In genomic region chr2:140715822-140716221, GRCm38 (mm10) we compare ENCODE assay signal across 31 mouse cellular contexts. TPM values are rescaled to one million over a fixed set of nuclear protein-coding genes. Genes with fewer than 3 reads are reported as not detected.
DNase-seq lines count a peak whose midpoint lies in the region; ATAC-seq and TF ChIP-seq lines count a peak whose summit lies in the region.
"Had no signal": no experiment of that assay in that cellular context is flagged by ENCODE, and none has a peak within 500 bp of the region (broad histone marks: within the 10 kb centered on the region; RNA-seq: fewer than 3 reads in every experiment).

No protein-coding gene starts in this region.

- no peaks in the 10 kb centered on the region for H3K79me2 ChIP-seq in liver, adult 2 months (ENCODE audit: control insufficient read depth, insufficient read depth, low read length)

- H3K27ac ChIP-seq in liver, adult 2 months (replicated peaks; ENCODE audit: insufficient read depth, low read depth, low read length) = no peak overlapping the region
- H3K27ac ChIP-seq in liver, embryonic 12.5 days = no peak overlapping the region
- no peak overlapping the region for H3K27ac ChIP-seq in liver, postnatal 0 days (ENCODE audit: low read depth)
- peak overlapping the region; percentile 35; the same call in 1 of the 2 replicates for H3K27ac ChIP-seq in intestine, postnatal 0 days (ENCODE audit: low read depth, low read length)
- H3K27ac ChIP-seq in stomach, postnatal 0 days (replicated peaks) = no peak overlapping the region
- no peak overlapping the region for H3K27ac ChIP-seq in cerebellum, adult 2 months (ENCODE audit: insufficient read depth, low read length)
- H3K27ac ChIP-seq: embryonic facial prominence, embryonic 13.5 days; embryonic facial prominence, embryonic 15.5 days; forebrain, embryonic 10.5 days; forebrain, embryonic 12.5 days had no signal

- no peaks in the 10 kb centered on the region for H3K27me3 ChIP-seq in liver, adult 2 months (ENCODE audit: control insufficient read depth, insufficient read depth, low read length)
- H3K27me3 ChIP-seq in liver, embryonic 12.5 days (replicated peaks) = no peaks in the 10 kb centered on the region
- no peaks in the 10 kb centered on the region for H3K27me3 ChIP-seq in liver, postnatal 0 days (ENCODE audit: insufficient read depth, low read length)
- no peaks in the 10 kb centered on the region for H3K27me3 ChIP-seq in intestine, postnatal 0 days (replicated peaks; ENCODE audit: control insufficient read depth, insufficient read depth, low read length)
- H3K27me3 ChIP-seq in stomach, postnatal 0 days (ENCODE audit: control insufficient read depth, insufficient read depth, low read length) = no peaks in the 10 kb centered on the region
- no peaks in the 10 kb centered on the region for H3K27me3 ChIP-seq in cerebellum, adult 2 months (ENCODE audit: control insufficient read depth, insufficient read depth, low read length)
- H3K27me3 ChIP-seq: CH12.LX; embryonic facial prominence, embryonic 13.5 days; embryonic facial prominence, embryonic 15.5 days; forebrain, embryonic 12.5 days; Patski had no signal

- WGBS in liver, adult 2 months = 48% methylated on average over 4 of the region's 4 CpGs
- WGBS in liver, embryonic 12.5 days (ENCODE audit: insufficient replicate concordance) = 63% methylated on average over 4 of the region's 4 CpGs
- WGBS in liver, postnatal 0 days (ENCODE audit: insufficient replicate concordance) = 68% methylated on average over 4 of the region's 4 CpGs
- 36% methylated on average over 4 of the region's 4 CpGs for WGBS in intestine, postnatal 0 days
- 57% methylated on average over 4 of the region's 4 CpGs for WGBS in stomach, postnatal 0 days
- WGBS in cerebellum, adult 2 months = 87% methylated on average over 4 of the region's 4 CpGs

- H3K36me3 ChIP-seq in liver, adult 2 months (ENCODE audit: control insufficient read depth, insufficient read depth, low read length) = no peaks in the 10 kb centered on the region
- no peaks in the 10 kb centered on the region for H3K36me3 ChIP-seq in liver, embryonic 12.5 days
- no peaks in the 10 kb centered on the region for H3K36me3 ChIP-seq in liver, postnatal 0 days (replicated peaks; ENCODE audit: insufficient read depth, low read length)
- H3K36me3 ChIP-seq in intestine, postnatal 0 days (ENCODE audit: control insufficient read depth, insufficient read depth) = no peaks in the 10 kb centered on the region
- H3K36me3 ChIP-seq in stomach, postnatal 0 days (ENCODE audit: control insufficient read depth, insufficient read depth, low read length) = no peaks in the 10 kb centered on the region
- H3K36me3 ChIP-seq: embryonic facial prominence, embryonic 13.5 days; embryonic facial prominence, embryonic 15.5 days; forebrain, embryonic 10.5 days; forebrain, embryonic 12.5 days; G1E had no signal

- no peak overlapping the region for H3K4me3 ChIP-seq in liver, adult 2 months (ENCODE audit: insufficient read depth, low read depth, low read length)
- no peak overlapping the region for H3K4me3 ChIP-seq in liver, embryonic 12.5 days
- H3K4me3 ChIP-seq in liver, postnatal 0 days (ENCODE audit: low read depth, low read length) = no peak overlapping the region
- H3K4me3 ChIP-seq in intestine, postnatal 0 days (ENCODE audit: low read depth, low read length) = no peak overlapping the region
- no peak overlapping the region for H3K4me3 ChIP-seq in stomach, postnatal 0 days (ENCODE audit: low read depth, low read length)
- no peak overlapping the region for H3K4me3 ChIP-seq in cerebellum, adult 2 months (replicated peaks; ENCODE audit: insufficient read depth, low read depth, low read length)
- H3K4me3 ChIP-seq: embryonic facial prominence, embryonic 13.5 days; embryonic facial prominence, embryonic 15.5 days; erythroblast, embryonic 14.5 days; forebrain, embryonic 10.5 days; forebrain, embryonic 12.5 days had no signal

- TF ChIP-seq EP300 in liver, postnatal 0 days (IDR thresholded peaks at IDR 0.05; ENCODE audit: low read depth) = no peak
- no peak for TF ChIP-seq EP300 in stomach, postnatal 0 days (optimal IDR thresholded peaks at IDR 0.05)

- no peak overlapping the region for H3K4me2 ChIP-seq in liver, embryonic 12.5 days
- H3K4me2 ChIP-seq in liver, postnatal 0 days (ENCODE audit: low read depth, low read length) = no peak overlapping the region
- no peak overlapping the region for H3K4me2 ChIP-seq in intestine, postnatal 0 days (replicated peaks; ENCODE audit: low read depth)
- no peak overlapping the region for H3K4me2 ChIP-seq in stomach, postnatal 0 days (replicated peaks; ENCODE audit: low read depth)
- H3K4me2 ChIP-seq: embryonic facial prominence, embryonic 13.5 days; embryonic facial prominence, embryonic 15.5 days; forebrain, embryonic 12.5 days had no signal

- H3K9ac ChIP-seq in liver, adult 2 months (ENCODE audit: low read depth, low read length) = no peak overlapping the region
- no peak overlapping the region for H3K9ac ChIP-seq in liver, embryonic 12.5 days
- no peak overlapping the region for H3K9ac ChIP-seq in liver, postnatal 0 days (replicated peaks)
- no peak overlapping the region for H3K9ac ChIP-seq in intestine, postnatal 0 days (ENCODE audit: low read depth, low read length)
- no peak overlapping the region for H3K9ac ChIP-seq in stomach, postnatal 0 days (ENCODE audit: low read length)
- H3K9ac ChIP-seq: embryonic facial prominence, embryonic 13.5 days; embryonic facial prominence, embryonic 15.5 days; forebrain, embryonic 12.5 days had no signal

- ATAC-seq in liver, embryonic 12.5 days = no peak
- ATAC-seq in liver, postnatal 0 days = peak; percentile 41; the same call in 1 of the 2 replicates
- ATAC-seq in intestine, postnatal 0 days = peak; percentile 92
- ATAC-seq in stomach, postnatal 0 days (ENCODE audit: low FRiP score, low TSS enrichment) = peak; percentile 90
- ATAC-seq in megakaryocyte-erythroid progenitor cell, adult 5-6 weeks (replicated peaks; ENCODE audit: low FRiP score, low TSS enrichment, poor library complexity, severe bottlenecking) = no peak
- ATAC-seq: activated CD4-positive, CD25-positive, alpha-beta regulatory T cell, adult 4 months; CD4-positive, CD25-positive, alpha-beta regulatory T cell, adult 4 months; forebrain, embryonic 14.5 days; forebrain, embryonic 16.5 days; Patski had no signal

- no peak for TF ChIP-seq CTCF in liver, adult 2 months (IDR thresholded peaks at IDR 0.05; ENCODE audit: low read depth, low read length)
- no peak for TF ChIP-seq CTCF in liver, postnatal 0 days (IDR thresholded peaks at IDR 0.05; ENCODE audit: low read depth)
- TF ChIP-seq CTCF in intestine, postnatal 0 days (IDR thresholded peaks at IDR 0.05; ENCODE audit: low read depth) = no peak
- no peak for TF ChIP-seq CTCF in stomach, postnatal 0 days (IDR thresholded peaks at IDR 0.05; ENCODE audit: low read depth)
- TF ChIP-seq CTCF in cerebellum, adult 2 months (IDR thresholded peaks at IDR 0.05; ENCODE audit: borderline replicate concordance, insufficient read depth, low read depth, low read length) = no peak

- no peaks in the 10 kb centered on the region for H3K4me1 ChIP-seq in liver, adult 2 months (ENCODE audit: control insufficient read depth, insufficient read depth, low read length)
- H3K4me1 ChIP-seq in liver, embryonic 12.5 days = no peaks in the 10 kb centered on the region
- no peaks in the 10 kb centered on the region for H3K4me1 ChIP-seq in liver, postnatal 0 days (ENCODE audit: insufficient read depth)
- H3K4me1 ChIP-seq in intestine, postnatal 0 days (replicated peaks; ENCODE audit: control insufficient read depth, insufficient read depth, low read length) = peaks cover 3% of the 10 kb centered on the region; the same call in 1 of the 2 replicates
- no peaks in the 10 kb centered on the region for H3K4me1 ChIP-seq in stomach, postnatal 0 days (replicated peaks; ENCODE audit: control insufficient read depth, insufficient read depth)
- H3K4me1 ChIP-seq in cerebellum, adult 2 months (ENCODE audit: control insufficient read depth, insufficient read depth, low read length) = no peaks in the 10 kb centered on the region
- H3K4me1 ChIP-seq: embryonic facial prominence, embryonic 13.5 days; embryonic facial prominence, embryonic 15.5 days; forebrain, embryonic 10.5 days; forebrain, embryonic 12.5 days had no signal

- no peaks in the 10 kb centered on the region for H3K9me3 ChIP-seq in liver, embryonic 12.5 days (replicated peaks)
- no peaks in the 10 kb centered on the region for H3K9me3 ChIP-seq in liver, postnatal 0 days (ENCODE audit: low read length)
- H3K9me3 ChIP-seq in intestine, postnatal 0 days (ENCODE audit: control insufficient read depth) = no peaks in the 10 kb centered on the region
- no peaks in the 10 kb centered on the region for H3K9me3 ChIP-seq in stomach, postnatal 0 days (ENCODE audit: control insufficient read depth, low read length)
- H3K9me3 ChIP-seq: embryonic facial prominence, embryonic 13.5 days; embryonic facial prominence, embryonic 15.5 days; forebrain, embryonic 10.5 days; forebrain, embryonic 12.5 days; G1E had no signal

- no peak for TF ChIP-seq POLR2A in liver, adult 2 months (IDR thresholded peaks at IDR 0.05; ENCODE audit: extremely low read depth, insufficient read depth, low read length)
- TF ChIP-seq POLR2A in cerebellum, adult 2 months (IDR thresholded peaks at IDR 0.05; ENCODE audit: borderline replicate concordance, insufficient read depth, low read length) = no peak

- DNase-seq in liver, adult 2 months (ENCODE audit: extremely low read depth, low read depth, low spot score) = peak; percentile 10
- no peak for DNase-seq in liver, postnatal 0 days
- DNase-seq in liver = no peak
- DNase-seq in stomach, postnatal 0 days (ENCODE audit: low spot score) = peak; percentile 34
- no peak for DNase-seq in cerebellum, adult 2 months
- DNase-seq: adrenal gland, adult 2 months; adrenal gland, postnatal 10 days; adrenal gland, postnatal 25 days; B cell, adult 2 months; cerebellum, adult 11 months; cerebellum, adult 8-10 months; cerebellum, adult 9-11 months; cerebellum, postnatal 14 days; cerebellum, postnatal 36 days; embryo, embryonic 11 days had no signal

RNA-seq across cellular contexts. Expression of gene Flrt3, which starts 44.6 kb away (rescaled TPM):
- total RNA-seq in liver, adult 2 months (2014; rRNA removed) = 0.07 and 0.46 TPM in 2 replicates
- polyA plus RNA-seq in liver, adult 2 months (2012; rRNA removed) = 0.02 TPM in 1 of 2 replicates, not detected in the other
- polyA plus RNA-seq in liver, embryonic 12.5 days (2016; fragmentation: Nextera tagmentation; extraction: Ambion mirVana) = 3.4 and 3.7 TPM in 2 replicates
- polyA plus RNA-seq in liver, postnatal 0 days (2015; fragmentation: Nextera tagmentation; extraction: Ambion mirVana) = 0.86 and 1.1 TPM in 2 replicates
- 18.5 and 20.7 TPM in 2 replicates for polyA plus RNA-seq in intestine, postnatal 0 days (2015; fragmentation: Nextera tagmentation; extraction: Ambion mirVana)
- polyA plus RNA-seq in stomach, postnatal 0 days (2015; fragmentation: Nextera tagmentation; extraction: Ambion mirVana) = 18.4 and 23.1 TPM in 2 replicates
- total RNA-seq in megakaryocyte-erythroid progenitor cell, adult 5-6 weeks (2014; fragmentation: Nextera tagmentation) = not detected in 2 replicates
- 0.42 TPM in 1 of 2 replicates, not detected in the other for total RNA-seq in megakaryocyte-erythroid progenitor cell, adult 5-6 weeks (2017)
- polyA plus RNA-seq in cerebellum, adult 2 months (2012; rRNA removed) = 11.8 and 13.1 TPM in 2 replicates
- total RNA-seq: CH12.LX; common myeloid progenitor, adult 5-6 weeks had no signal
- polyA plus RNA-seq: G1E had no signal

Comparison
In these comparisons a context has a peak if more than half of its experiments do, and no peak if none do; other contexts are left out.
1. DNase-seq: peak in liver, adult 2 months (single experiment) and stomach, postnatal 0 days (single experiment); none in liver, postnatal 0 days (single experiment), liver (single experiment) and cerebellum, adult 2 months (0 of 2).
2. ATAC-seq: peak in liver, postnatal 0 days (single experiment), intestine, postnatal 0 days (single experiment) and stomach, postnatal 0 days (single experiment); none in liver, embryonic 12.5 days (single experiment) and megakaryocyte-erythroid progenitor cell, adult 5-6 weeks (single experiment).